Mouse (Mus musculus): ENCODE measurements around the gene Wdr49. TPM values are rescaled to one million over a fixed set of nuclear protein-coding genes. Genes with fewer than 3 reads are reported as not detected.

Gene Wdr49
- polyA plus RNA-seq (2014; fragmentation: Nextera tagmentation; extraction: Ambion mirVana) = 0.07 TPM in 1 of 2 replicates, not detected in the other

DNA sequence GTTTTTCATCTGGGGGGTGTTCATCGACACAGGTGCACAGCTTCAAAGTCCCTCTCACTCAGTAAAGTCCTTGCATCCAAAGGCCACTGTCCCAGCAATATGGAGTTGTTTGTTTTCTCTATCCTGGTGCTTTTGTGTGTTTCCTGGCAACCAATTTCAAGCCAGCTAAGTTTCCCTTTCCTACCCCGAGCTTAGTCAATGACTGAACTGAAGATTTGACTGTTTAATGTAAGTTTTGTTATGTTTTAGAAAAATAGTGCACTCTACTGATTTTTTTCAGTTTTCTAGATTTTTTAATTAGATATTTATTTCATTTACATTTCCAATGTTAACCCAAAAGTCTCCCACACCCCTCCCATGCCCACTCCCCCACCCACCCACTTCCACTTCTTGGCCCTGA lies at the start of gene Wdr49:
Gene Wdr49, minus strand, starts transcription at position 101 of the 400 bp plus-strand sequence.
- Histone ChIP-seq H3K27me3 (replicated peaks; ENCODE audit: control insufficient read depth, insufficient read depth, low read length) (no peaks in the 10 kb centered on the region), H3K4me3 (ENCODE audit: low read depth, low read length) (no peak within 1 kb of the TSS), H3K27ac (ENCODE audit: low read depth) (no peak within 1 kb of the TSS), H3K9me3 (ENCODE audit: control insufficient read depth, low read length) (no peaks in the 10 kb centered on the region), H3K9ac (ENCODE audit: low read length) (no peak within 1 kb of the TSS), H3K36me3 (ENCODE audit: control insufficient read depth, insufficient read depth, low read length) (no peaks in the 10 kb centered on the region), H3K4me2 (ENCODE audit: low read length) (no peak within 1 kb of the TSS), H3K4me1 (replicated peaks; ENCODE audit: control insufficient read depth, insufficient read depth, low read length) (no peaks in the 10 kb centered on the region)
- no peak for ATAC-seq (replicated peaks; ENCODE audit: low FRiP score, low TSS enrichment, low read depth)
- no peak for DNase-seq (ENCODE audit: low spot score)
- WGBS = 71% methylated on average over 2 of the region's 2 CpGs

- no peaks in the 10 kb centered on the region; the same call in 1 of the 2 replicates for H3K4me1 ChIP-seq (replicated peaks; ENCODE audit: control insufficient read depth, insufficient read depth, low read length)
- H3K27ac ChIP-seq (ENCODE audit: low read depth) = no peak overlapping the region
- no peak overlapping the region for H3K4me2 ChIP-seq (ENCODE audit: low read length)
- H3K4me3 ChIP-seq (ENCODE audit: low read depth, low read length) = no peak overlapping the region
- peaks cover 21% of the 10 kb centered on the region for H3K36me3 ChIP-seq (ENCODE audit: control insufficient read depth, insufficient read depth, low read length)
- no peak overlapping the region for H3K9ac ChIP-seq (ENCODE audit: low read length)
- no peak for ATAC-seq (replicated peaks; ENCODE audit: low FRiP score, low TSS enrichment, low read depth)
- WGBS = 73% methylated on average over 3 of the region's 3 CpGs
- no peaks in the 10 kb centered on the region for H3K9me3 ChIP-seq (ENCODE audit: control insufficient read depth, low read length)
- no peak for DNase-seq (ENCODE audit: low spot score)
- no peaks in the 10 kb centered on the region for H3K27me3 ChIP-seq (replicated peaks; ENCODE audit: control insufficient read depth, insufficient read depth, low read length)
Measured at GRCm38 (mm10) chr3:75531074-75531473, 49.1 kb upstream of the Wdr49 start.

DNA sequence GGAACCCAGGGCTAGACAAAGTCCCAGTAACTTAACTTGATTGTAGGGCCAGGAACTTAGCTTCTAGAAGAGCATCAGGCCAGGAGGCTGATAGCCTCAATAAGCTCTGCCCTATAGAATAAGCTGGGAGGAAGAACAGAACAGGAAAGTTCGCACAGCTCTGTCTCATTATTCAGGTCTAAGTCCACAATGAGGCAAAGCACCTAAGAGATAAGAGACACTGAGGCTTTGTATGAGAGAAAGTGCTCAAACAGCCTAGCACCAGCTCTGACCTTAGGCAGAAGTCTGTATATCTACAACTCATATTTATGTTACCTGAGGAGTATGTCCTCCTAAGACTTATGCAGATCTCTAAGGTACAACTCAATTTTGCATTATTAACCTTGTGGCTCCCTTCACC lies 40.6 kb upstream of the Wdr49 start:
- ATAC-seq (replicated peaks; ENCODE audit: low FRiP score, low TSS enrichment, low read depth) = no peak; the same call in 1 of the 2 replicates
- WGBS = 78% methylated on average over 1 of the region's 1 CpGs
- H3K4me1 ChIP-seq (replicated peaks; ENCODE audit: control insufficient read depth, insufficient read depth, low read length) = no peaks in the 10 kb centered on the region

GRCm38 (mm10) chr3:75521314-75521713 lies 39.4 kb upstream of the Wdr49 start:
- Histone ChIP-seq H3K9me3 (ENCODE audit: control insufficient read depth, low read length) (no peaks in the 10 kb centered on the region), H3K4me1 (replicated peaks; ENCODE audit: control insufficient read depth, insufficient read depth, low read length) (no peaks in the 10 kb centered on the region), H3K4me2 (ENCODE audit: low read length) (no peak overlapping the region), H3K9ac (ENCODE audit: low read length) (no peak overlapping the region), H3K36me3 (ENCODE audit: control insufficient read depth, insufficient read depth, low read length) (peaks cover 36% of the 10 kb centered on the region), H3K27me3 (replicated peaks; ENCODE audit: control insufficient read depth, insufficient read depth, low read length) (no peaks in the 10 kb centered on the region), H3K27ac (ENCODE audit: low read depth) (no peak overlapping the region), H3K4me3 (ENCODE audit: low read depth, low read length) (no peak overlapping the region)
- no peak for DNase-seq (ENCODE audit: low spot score)
- 81% methylated on average over 2 of the region's 2 CpGs for WGBS
- ATAC-seq (replicated peaks; ENCODE audit: low FRiP score, low TSS enrichment, low read depth) = no peak

More for the DNA sequence above, 40.6 kb upstream of the Wdr49 start:
- no peak overlapping the region for H3K4me3 ChIP-seq (ENCODE audit: low read depth, low read length)
- DNase-seq (ENCODE audit: low spot score) = no peak
- H3K9ac ChIP-seq (ENCODE audit: low read length) = no peak overlapping the region
- peaks cover 47% of the 10 kb centered on the region for H3K36me3 ChIP-seq (ENCODE audit: control insufficient read depth, insufficient read depth, low read length)
- no peak overlapping the region for H3K4me2 ChIP-seq (ENCODE audit: low read length)
- no peaks in the 10 kb centered on the region for H3K9me3 ChIP-seq (ENCODE audit: control insufficient read depth, low read length)
- no peaks in the 10 kb centered on the region for H3K27me3 ChIP-seq (replicated peaks; ENCODE audit: control insufficient read depth, insufficient read depth, low read length)
- H3K27ac ChIP-seq (ENCODE audit: low read depth) = no peak overlapping the region

GRCm38 (mm10) chr3:75517631-75518250 lies 35.8 kb upstream of the Wdr49 start:
- Histone ChIP-seq H3K27me3 (replicated peaks; ENCODE audit: control insufficient read depth, insufficient read depth, low read length) (no peaks in the 10 kb centered on the region), H3K4me3 (ENCODE audit: low read depth, low read length) (no peak overlapping the region), H3K9me3 (ENCODE audit: control insufficient read depth, low read length) (no peaks in the 10 kb centered on the region), H3K4me2 (ENCODE audit: low read length) (no peak overlapping the region), H3K9ac (ENCODE audit: low read length) (no peak overlapping the region), H3K27ac (ENCODE audit: low read depth) (no peak overlapping the region), H3K36me3 (ENCODE audit: control insufficient read depth, insufficient read depth, low read length) (peaks cover 29% of the 10 kb centered on the region), H3K4me1 (replicated peaks; ENCODE audit: control insufficient read depth, insufficient read depth, low read length) (no peaks in the 10 kb centered on the region)
- 80% methylated on average over 7 of the region's 7 CpGs for WGBS
- ATAC-seq (replicated peaks; ENCODE audit: low FRiP score, low TSS enrichment, low read depth) (no peak), DNase-seq (ENCODE audit: low spot score) (peak; percentile 60)

DNA sequence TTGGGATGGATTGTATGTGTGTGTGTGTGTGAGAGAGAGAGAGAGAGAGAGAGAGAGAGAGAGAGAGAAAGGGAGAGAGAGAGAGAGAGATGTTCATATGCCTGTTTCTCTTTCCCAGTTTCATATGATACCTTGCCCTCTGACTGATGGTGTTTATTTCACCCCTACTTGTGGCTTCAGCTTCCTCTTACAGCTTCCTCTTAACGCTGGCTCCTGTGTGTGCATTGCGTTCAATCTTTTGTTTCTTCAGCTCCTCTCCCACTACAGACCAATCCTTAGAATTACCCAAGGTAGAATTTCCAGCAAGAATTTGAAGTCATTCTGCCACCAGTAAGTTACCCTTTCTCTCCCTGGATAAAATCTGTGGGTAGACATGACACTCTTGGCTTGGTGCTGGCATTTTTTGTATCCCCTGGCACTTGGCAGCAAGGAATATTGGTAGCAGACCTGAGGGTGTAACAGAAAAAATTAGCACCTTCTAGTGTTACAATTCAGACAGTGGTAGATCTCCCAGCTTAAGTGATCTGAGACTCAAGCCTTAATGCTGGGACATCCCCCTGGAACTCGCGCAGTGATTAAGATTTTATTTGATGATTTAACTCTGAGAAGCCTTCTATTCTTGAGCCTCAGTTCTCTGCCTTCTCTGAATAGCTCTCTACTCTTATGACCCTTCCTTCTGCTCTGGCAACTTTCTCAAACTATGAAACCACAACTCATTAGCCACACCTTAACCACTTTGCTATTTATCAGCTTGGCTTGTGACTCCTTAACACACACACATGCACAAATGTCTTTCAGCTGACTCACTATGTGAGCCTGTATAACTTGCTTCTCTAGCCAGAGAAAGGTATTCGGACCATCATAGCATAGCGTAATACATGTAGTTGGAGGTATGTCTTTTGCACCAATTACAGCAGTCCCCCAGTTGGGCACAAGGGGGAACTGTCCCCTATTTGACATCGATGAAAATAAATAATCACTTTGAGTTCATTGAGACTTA lies 17.3 kb upstream of the Wdr49 start:
- H3K4me3 ChIP-seq (ENCODE audit: low read depth, low read length) = no peak overlapping the region
- no peaks in the 10 kb centered on the region for H3K27me3 ChIP-seq (replicated peaks; ENCODE audit: control insufficient read depth, insufficient read depth, low read length)
- WGBS = 80% methylated on average over 7 of the region's 7 CpGs

GRCm38 (mm10) chr3:75492913-75493312 lies 11.0 kb upstream of the Wdr49 start:
- no peaks in the 10 kb centered on the region for H3K4me1 ChIP-seq (replicated peaks; ENCODE audit: control insufficient read depth, insufficient read depth, low read length)
- WGBS = 62% methylated on average over 3 of the region's 3 CpGs
- H3K36me3 ChIP-seq (ENCODE audit: control insufficient read depth, insufficient read depth, low read length) = no peaks in the 10 kb centered on the region
- H3K4me3 ChIP-seq (ENCODE audit: low read depth, low read length) = no peak overlapping the region
- no peaks in the 10 kb centered on the region for H3K9me3 ChIP-seq (ENCODE audit: control insufficient read depth, low read length)
- no peaks in the 10 kb centered on the region for H3K27me3 ChIP-seq (replicated peaks; ENCODE audit: control insufficient read depth, insufficient read depth, low read length)
- H3K4me2 ChIP-seq (ENCODE audit: low read length) = no peak overlapping the region
- no peak for DNase-seq (ENCODE audit: low spot score)
- 0 out of 2 replicates have a peak, but pooled peaks have one; percentile 53 for ATAC-seq (replicated peaks; ENCODE audit: low FRiP score, low TSS enrichment, low read depth)
- H3K9ac ChIP-seq (ENCODE audit: low read length) = no peak overlapping the region
- H3K27ac ChIP-seq (ENCODE audit: low read depth) = no peak overlapping the region

More for the DNA sequence above, 17.3 kb upstream of the Wdr49 start:
- DNase-seq (ENCODE audit: low spot score) (no peak), ATAC-seq (replicated peaks; ENCODE audit: low FRiP score, low TSS enrichment, low read depth) (no peak)
- Histone ChIP-seq H3K4me1 (replicated peaks; ENCODE audit: control insufficient read depth, insufficient read depth, low read length) (no peaks in the 10 kb centered on the region), H3K4me2 (ENCODE audit: low read length) (no peak overlapping the region), H3K27ac (ENCODE audit: low read depth) (no peak overlapping the region), H3K9ac (ENCODE audit: low read length) (no peak overlapping the region), H3K9me3 (ENCODE audit: control insufficient read depth, low read length) (no peaks in the 10 kb centered on the region), H3K36me3 (ENCODE audit: control insufficient read depth, insufficient read depth, low read length) (no peaks in the 10 kb centered on the region)

GRCm38 (mm10) chr3:75475106-75475505 lies 6.8 kb downstream of the Wdr49 start:
- H3K27ac ChIP-seq (ENCODE audit: low read depth) = no peak overlapping the region
- no peak overlapping the region for H3K9ac ChIP-seq (ENCODE audit: low read length)
- H3K9me3 ChIP-seq (ENCODE audit: control insufficient read depth, low read length) = no peaks in the 10 kb centered on the region
- H3K4me3 ChIP-seq (ENCODE audit: low read depth, low read length) = no peak overlapping the region
- H3K36me3 ChIP-seq (ENCODE audit: control insufficient read depth, insufficient read depth, low read length) = no peaks in the 10 kb centered on the region
- DNase-seq (ENCODE audit: low spot score) (no peak), ATAC-seq (replicated peaks; ENCODE audit: low FRiP score, low TSS enrichment, low read depth) (no peak)
- no peak overlapping the region for H3K4me2 ChIP-seq (ENCODE audit: low read length)
- WGBS = 66% methylated on average over 7 of the region's 7 CpGs
- H3K4me1 ChIP-seq (replicated peaks; ENCODE audit: control insufficient read depth, insufficient read depth, low read length) = no peaks in the 10 kb centered on the region
- H3K27me3 ChIP-seq (replicated peaks; ENCODE audit: control insufficient read depth, insufficient read depth, low read length) = no peaks in the 10 kb centered on the region
